Mouse (Mus musculus) bone marrow, adult 2 months (tissue): Measurements from ENCODE around the gene Lrrc25.

ENCODE experiments used
- CTCF ChIP-seq: fragments of 200-500 bp; IDR thresholded peaks from 2 replicates; pipeline ENCODE4 v1.5.1; 2011; ENCODE audit warnings: low read length, control low read depth; ENCODE audit not compliant: control insufficient read depth, insufficient read depth
- POLR2A ChIP-seq: fragments of 200-500 bp; IDR thresholded peaks from 2 replicates; pipeline ENCODE4 v1.6.1; 2011; ENCODE audit warnings: low read depth, mild to moderate bottlenecking, control low read depth, low read length, borderline replicate concordance; ENCODE audit not compliant: control insufficient read depth

DNA sequence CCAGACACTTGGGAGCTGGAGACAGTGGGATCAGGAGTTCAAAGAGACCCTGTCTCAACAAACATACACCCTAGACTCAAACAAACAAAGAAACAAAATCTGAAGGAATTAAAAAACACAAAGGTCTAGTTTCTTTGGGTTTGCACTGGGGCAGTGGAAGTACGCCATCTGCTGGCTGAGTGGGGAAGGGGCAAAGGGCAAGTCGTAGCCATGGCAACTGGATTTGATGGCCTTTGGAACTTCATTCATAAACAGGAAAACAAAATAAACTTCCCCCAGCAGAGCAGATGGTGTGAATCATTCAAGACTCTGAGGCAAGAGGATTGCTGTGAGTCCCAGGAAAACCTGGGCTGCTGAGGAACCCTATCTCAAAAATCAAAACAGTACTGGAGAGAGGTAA is 37.3 kb downstream of the Lrrc25 start:
- TF ChIP-seq POLR2A (no peak), CTCF (peak; percentile 94)
